Mouse (Mus musculus) bone marrow macrophage, adult 2 months (primary cell): ENCODE results near the gene Med9. TPM values are rescaled to one million over a fixed set of nuclear protein-coding genes. Genes with fewer than 3 reads are reported as not detected.

ENCODE experiments used
- H3K27ac ChIP-seq: 2 replicates; pipeline ENCODE4 v1.5.1; 2012; ENCODE audit warnings: low read depth, low read length; ENCODE audit not compliant: insufficient read depth
- H3K4me1 ChIP-seq: 2 replicates; pipeline ENCODE4 v1.6.1; 2012; ENCODE audit warnings: low read length; ENCODE audit not compliant: control insufficient read depth, insufficient read depth
- H3K4me3 ChIP-seq: 2 replicates; pipeline ENCODE4 v1.5.1; 2012; ENCODE audit warnings: mild to moderate bottlenecking, low read length, moderate library complexity; ENCODE audit not compliant: insufficient read depth
- CTCF ChIP-seq: IDR thresholded peaks from 2 replicates; pipeline ENCODE4 v1.5.1; 2012; ENCODE audit warnings: low read depth, mild to moderate bottlenecking, low read length, moderate library complexity
- POLR2A ChIP-seq: IDR thresholded peaks from 2 replicates; pipeline ENCODE4 v1.6.1; 2012; ENCODE audit warnings: mild to moderate bottlenecking, low read depth, low read length, borderline replicate concordance
- polyA plus RNA-seq: library from polyadenylated mRNA; stranded (reverse); fragments of >200 nt; gene quantifications from 2 replicates; pipeline ENCODE4 v1.2.4, GENCODE M21; 2012; ENCODE audit not compliant: missing spikeins, insufficient read depth, insufficient read length

The Med9 gene
- polyA plus RNA-seq, 1 experiment = 15.9 TPM

DNA sequence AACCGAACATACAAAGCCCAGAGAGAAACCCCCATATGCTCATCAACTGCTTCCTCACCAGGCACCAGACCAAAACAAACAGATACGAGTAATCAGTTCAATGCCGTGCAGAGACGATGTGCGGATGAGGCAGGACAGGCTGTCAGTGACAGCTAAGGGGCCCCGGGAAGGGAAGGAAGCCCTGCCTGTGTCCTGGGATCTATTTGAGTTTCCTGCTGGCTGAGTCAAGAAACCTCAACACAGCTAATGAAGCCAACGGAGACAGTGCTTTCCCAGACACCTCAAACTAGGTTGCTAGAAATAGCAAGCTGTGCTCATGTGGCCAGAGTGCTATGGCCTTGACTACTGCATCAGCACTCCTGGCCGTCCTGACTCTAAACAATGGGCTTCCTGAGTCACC lies 43.4 kb downstream of the Med9 start:
- H3K27ac ChIP-seq = no peak overlapping the region
- H3K4me3 ChIP-seq = no peak overlapping the region
- H3K4me1 ChIP-seq = no peaks in the 10 kb centered on the region
- TF ChIP-seq CTCF (no peak), POLR2A (no peak)

DNA sequence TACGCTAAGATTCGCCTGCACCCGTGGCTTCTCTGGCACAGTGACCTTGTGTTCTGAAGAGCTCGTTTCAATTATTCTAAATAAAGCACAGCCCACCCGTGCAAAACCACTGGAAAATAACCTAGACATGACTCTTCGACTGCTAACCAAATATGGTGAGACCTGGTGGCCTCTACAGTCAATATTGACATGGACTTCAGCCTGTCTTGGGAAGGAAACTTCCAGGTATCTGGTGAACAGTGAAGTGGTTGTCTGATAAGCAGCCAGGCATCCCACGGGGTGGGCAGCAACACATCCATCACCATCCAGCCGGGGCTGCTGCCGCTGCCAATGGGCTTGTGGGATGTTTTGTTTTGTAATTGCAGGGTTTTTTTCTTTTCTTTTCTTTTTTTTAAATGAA lies 46.3 kb downstream of the Med9 start:
- Histone ChIP-seq H3K4me3 (no peak overlapping the region), H3K4me1 (no peaks in the 10 kb centered on the region), H3K27ac (no peak overlapping the region)
- TF ChIP-seq POLR2A = no peak
- no peak for TF ChIP-seq CTCF

DNA sequence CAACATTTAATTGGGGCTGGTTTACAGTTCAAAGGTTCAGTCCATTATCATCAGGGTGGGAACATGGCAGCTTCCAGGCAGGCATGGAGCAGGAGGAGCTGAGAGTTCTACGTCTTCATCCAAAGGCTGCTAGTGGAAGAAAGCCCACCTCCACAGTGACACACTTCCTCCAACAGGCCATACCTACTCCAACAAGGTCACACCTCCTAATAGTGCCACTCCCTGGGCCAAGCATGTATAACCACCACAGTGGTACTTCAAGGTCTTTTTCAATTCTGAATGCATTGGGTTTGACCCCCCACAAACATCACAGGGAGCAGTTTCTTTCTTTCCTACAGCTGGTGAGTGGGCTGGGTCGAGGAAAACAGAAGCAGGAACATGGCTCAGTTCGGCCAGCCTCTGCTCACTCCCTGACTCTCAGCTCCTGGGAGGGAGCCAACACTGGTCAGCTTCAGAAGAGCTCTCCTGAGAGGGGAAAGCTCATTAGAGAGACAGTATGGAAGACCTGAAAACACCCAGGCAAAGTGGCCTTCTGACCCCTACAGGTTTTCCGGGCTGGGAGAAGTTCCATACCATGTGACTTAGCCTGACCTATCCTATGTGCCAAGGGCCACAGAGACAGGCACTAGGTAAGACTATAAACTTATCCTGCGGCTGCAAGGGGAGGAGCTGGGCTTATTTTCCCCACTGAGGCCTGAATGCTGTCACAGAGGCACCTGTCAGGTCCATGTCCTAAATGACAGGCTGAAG lies 53.4 kb downstream of the Med9 start:
- no peaks in the 10 kb centered on the region for H3K4me1 ChIP-seq
- TF ChIP-seq POLR2A (no peak), CTCF (no peak)
- H3K4me3 ChIP-seq = no peak overlapping the region
- no peak overlapping the region for H3K27ac ChIP-seq

DNA sequence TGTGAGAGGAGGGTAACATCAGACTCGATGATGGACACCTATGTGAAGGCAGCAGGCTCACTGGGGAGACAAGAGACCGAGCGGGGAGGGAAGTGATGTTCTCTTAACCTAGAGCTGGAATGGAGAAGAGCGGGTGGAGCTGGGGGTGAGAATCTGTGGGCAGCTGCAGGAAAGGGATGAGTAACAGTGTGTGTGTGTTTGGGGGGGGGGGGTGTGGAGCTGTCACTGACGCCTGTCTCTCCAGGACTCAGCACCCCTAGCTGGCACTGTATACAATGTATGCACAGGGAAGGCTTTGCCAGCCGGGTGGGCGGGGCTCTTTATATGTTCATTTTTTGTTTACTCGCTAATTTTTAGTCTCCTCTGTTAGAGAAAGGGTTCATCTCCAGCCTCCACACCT lies 55.8 kb downstream of the Med9 start:
- Histone ChIP-seq H3K4me3 (no peak overlapping the region), H3K4me1 (no peaks in the 10 kb centered on the region), H3K27ac (no peak overlapping the region)
- no peak for TF ChIP-seq CTCF
- no peak for TF ChIP-seq POLR2A

DNA sequence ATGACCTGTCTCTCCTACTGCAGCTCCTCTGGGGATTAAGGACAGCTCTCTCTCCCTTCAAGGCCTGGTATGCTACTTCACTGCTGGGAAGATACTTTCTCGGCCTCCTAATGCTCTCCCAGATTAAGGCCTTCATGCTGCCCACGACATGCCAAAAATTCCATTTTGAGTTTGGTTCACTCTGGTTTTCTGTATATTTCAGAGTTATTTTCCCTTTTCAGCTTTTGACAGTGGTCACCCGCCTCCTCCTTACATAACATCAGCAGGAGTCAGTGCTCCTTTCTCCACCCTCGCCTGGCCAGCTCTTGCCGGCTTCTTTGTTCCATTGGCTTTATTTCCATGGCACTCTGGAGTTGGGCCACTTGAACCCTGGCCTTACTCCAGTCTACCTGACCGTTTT lies 56.7 kb downstream of the Med9 start:
- no peaks in the 10 kb centered on the region for H3K4me1 ChIP-seq
- no peak overlapping the region for H3K4me3 ChIP-seq
- no peak overlapping the region for H3K27ac ChIP-seq
- TF ChIP-seq POLR2A = no peak
- TF ChIP-seq CTCF = no peak

DNA sequence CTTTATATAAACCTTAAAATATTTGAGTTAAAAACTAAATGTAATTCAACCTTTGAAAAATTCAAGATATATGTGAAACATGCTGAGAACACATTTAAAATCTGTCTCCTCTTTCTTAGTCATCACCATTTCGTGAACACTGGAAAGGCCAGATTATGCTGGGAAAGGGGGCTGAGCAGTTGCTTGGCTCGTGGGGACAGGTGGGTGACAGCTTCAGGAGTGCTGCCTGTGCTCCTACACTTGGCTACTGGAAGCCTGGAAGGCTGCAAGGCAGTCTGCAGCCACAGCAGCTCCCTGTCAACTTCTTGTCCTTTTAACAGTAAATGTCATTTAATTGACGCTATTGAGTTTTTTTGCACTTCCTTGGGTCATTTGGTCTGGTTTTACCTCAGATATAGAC lies 57.9 kb downstream of the Med9 start:
- no peak overlapping the region for H3K4me3 ChIP-seq
- TF ChIP-seq POLR2A (no peak), CTCF (no peak)
- no peaks in the 10 kb centered on the region for H3K4me1 ChIP-seq
- no peak overlapping the region for H3K27ac ChIP-seq

DNA sequence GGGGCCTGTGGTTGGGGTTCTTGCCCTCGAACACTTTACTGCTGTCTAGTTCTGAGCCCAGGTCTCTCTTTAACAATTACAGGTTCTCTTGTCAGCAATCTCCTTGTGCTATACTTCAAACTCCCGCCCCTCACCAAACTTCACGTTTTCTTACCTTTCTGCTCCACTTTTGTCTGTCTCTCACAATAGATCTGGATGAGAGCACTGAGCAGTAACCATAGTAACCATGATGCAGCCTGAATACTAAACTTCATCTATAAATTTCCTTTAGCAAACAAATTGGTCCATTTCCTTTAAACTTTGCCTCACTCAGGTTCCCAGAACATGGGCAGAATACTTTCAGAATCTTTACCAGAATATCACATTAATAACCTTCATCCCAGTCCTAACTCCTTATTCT lies 61.4 kb downstream of the Med9 start:
- Histone ChIP-seq H3K27ac (no peak overlapping the region), H3K4me3 (no peak overlapping the region), H3K4me1 (no peaks in the 10 kb centered on the region)
- TF ChIP-seq CTCF (no peak), POLR2A (no peak)

DNA sequence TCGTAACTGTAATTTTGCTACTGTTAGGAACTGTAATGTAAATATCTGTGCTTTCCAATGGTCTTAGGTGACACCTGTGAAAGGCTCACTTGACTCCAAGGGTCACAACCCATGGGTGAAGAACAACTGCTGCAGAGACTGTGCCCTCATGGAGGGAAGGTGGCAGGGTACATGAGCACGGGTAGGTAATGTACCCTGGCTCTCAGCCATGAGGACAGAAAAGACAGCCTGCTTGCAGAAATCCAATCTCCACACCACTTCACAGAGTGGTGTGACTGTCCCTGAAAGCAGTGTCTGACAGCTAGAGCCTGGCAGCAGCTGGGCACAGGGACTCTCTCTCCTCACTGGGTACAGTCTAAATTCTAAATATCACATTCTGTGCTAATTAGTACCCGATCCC lies 63.5 kb downstream of the Med9 start:
- no peak for TF ChIP-seq CTCF
- TF ChIP-seq POLR2A = no peak
- no peaks in the 10 kb centered on the region for H3K4me1 ChIP-seq
- no peak overlapping the region for H3K27ac ChIP-seq
- H3K4me3 ChIP-seq = no peak overlapping the region

Other genes with a start within 250 kb of the Med9 start
- not detected in 2 replicates for gene Pld6, start 160.6 kb upstream of the Med9 start, polyA plus RNA-seq
- 71.7 and 76.6 TPM in 2 replicates for gene Flcn, start 138.2 kb upstream of the Med9 start, polyA plus RNA-seq
- 11.8 and 14.7 TPM in 2 replicates for gene Nt5m, start 108.8 kb upstream of the Med9 start, polyA plus RNA-seq
- gene Cops3, start 108.4 kb upstream of the Med9 start, polyA plus RNA-seq = 43.1 and 44.0 TPM in 2 replicates
- not detected in 2 replicates for gene Rasd1, start 16.7 kb downstream of the Med9 start, polyA plus RNA-seq
- 1.4 and 4.6 TPM in 2 replicates for gene Pemt, start 98.3 kb downstream of the Med9 start, polyA plus RNA-seq
- 11.3 and 12.9 TPM in 2 replicates for gene Rai1, start 156.8 kb downstream of the Med9 start, polyA plus RNA-seq